8 mouse cellular contexts compared by ENCODE assay signal in the genomic region with DNA sequence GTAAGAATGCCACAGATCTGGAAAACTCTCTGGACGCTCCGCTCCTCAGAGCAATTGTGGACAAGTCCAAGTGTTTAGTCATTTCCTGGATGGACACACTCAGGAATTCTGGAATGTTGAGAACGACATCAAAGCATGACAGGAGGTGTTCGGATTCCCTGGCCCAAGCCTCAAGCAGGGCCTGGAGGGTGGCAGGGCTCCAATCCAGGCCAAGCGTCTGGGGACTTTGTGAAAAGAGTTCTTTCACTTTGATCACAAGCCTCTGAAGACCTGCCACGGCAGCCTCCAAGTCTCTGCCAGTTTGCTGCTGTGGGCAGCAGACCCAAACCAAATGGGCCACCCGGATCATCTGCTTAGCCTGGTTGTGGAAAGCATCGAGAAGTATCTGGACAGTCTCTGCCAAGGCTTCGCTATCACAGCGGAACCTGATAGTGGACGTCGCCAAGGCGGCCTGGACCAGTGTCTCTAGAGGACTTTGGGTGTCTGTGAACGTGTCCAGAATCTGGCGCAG. TPM values are rescaled to one million over a fixed set of nuclear protein-coding genes. Genes with fewer than 3 reads are reported as not detected.
A peak's percentile ranks its signal among the peaks of the same experiment; 100 is the strongest.
DNase-seq lines count a peak whose midpoint lies in the region; ATAC-seq and TF ChIP-seq lines count a peak whose summit lies in the region.

No protein-coding gene starts in this region.

- no peak overlapping the region for H3K27ac ChIP-seq in heart, embryonic 14.5 days (replicated peaks in 1 of 2; ENCODE audit: control insufficient read depth in 1 of 2, insufficient read depth in 1 of 2, low read depth in 2 of 2, low read length in 2 of 2)
- no peak overlapping the region for H3K27ac ChIP-seq in liver, embryonic 15.5 days (replicated peaks)
- no peak overlapping the region for H3K27ac ChIP-seq in stomach, postnatal 0 days (replicated peaks)

- peak overlapping the region; percentile 65 for H3K9ac ChIP-seq in heart, embryonic 14.5 days (ENCODE audit: low read length)
- H3K9ac ChIP-seq in liver, embryonic 15.5 days = no peak overlapping the region
- peak overlapping the region; percentile 47 for H3K9ac ChIP-seq in stomach, postnatal 0 days (ENCODE audit: low read length)

- ATAC-seq in heart, embryonic 14.5 days (ENCODE audit: insufficient number of reproducible peaks, insufficient read depth, low FRiP score, low read depth) = no peak
- ATAC-seq in liver, embryonic 15.5 days (ENCODE audit: insufficient read depth) = no peak
- ATAC-seq in stomach, postnatal 0 days (ENCODE audit: low FRiP score, low TSS enrichment) = no peak; the same call in 1 of the 2 replicates

- intact Hi-C loops in gastrocnemius, postnatal 36 days (cut with DNase I) = no loop called here

- no peak for TF ChIP-seq CTCF in stomach, postnatal 0 days (IDR thresholded peaks at IDR 0.05; ENCODE audit: low read depth)

- peaks cover 57% of the 10 kb centered on the region for H3K27me3 ChIP-seq in heart, embryonic 14.5 days (ENCODE audit: control insufficient read depth, insufficient read depth, low read length)
- peaks cover 75% of the 10 kb centered on the region for H3K27me3 ChIP-seq in liver, embryonic 15.5 days
- peaks cover 2% of the 10 kb centered on the region; the same call in 1 of the 2 replicates for H3K27me3 ChIP-seq in stomach, postnatal 0 days (ENCODE audit: control insufficient read depth, insufficient read depth, low read length)

- H3K4me1 ChIP-seq in heart, embryonic 14.5 days (ENCODE audit: control insufficient read depth in 2 of 2, insufficient read depth in 2 of 2, low read length in 2 of 2) = peaks cover 4 to 7% of the 10 kb centered on the region in 2 experiments; a peak in 3 of 4 replicates
- peaks cover 9% of the 10 kb centered on the region for H3K4me1 ChIP-seq in liver, embryonic 15.5 days (replicated peaks)
- peaks cover 6% of the 10 kb centered on the region; the same call in 1 of the 2 replicates for H3K4me1 ChIP-seq in stomach, postnatal 0 days (replicated peaks; ENCODE audit: control insufficient read depth, insufficient read depth)

- TF ChIP-seq EP300 in stomach, postnatal 0 days (optimal IDR thresholded peaks at IDR 0.05) = no peak

- WGBS in heart, embryonic 14.5 days = 8% methylated on average over 15 of the region's 15 CpGs
- WGBS in liver, embryonic 15.5 days (ENCODE audit: insufficient replicate concordance) = 28% methylated on average over 15 of the region's 15 CpGs
- WGBS in stomach, postnatal 0 days = 26% methylated on average over 15 of the region's 15 CpGs

- H3K9me3 ChIP-seq in heart, embryonic 14.5 days (ENCODE audit: control insufficient read depth, low read length) = no peaks in the 10 kb centered on the region
- H3K9me3 ChIP-seq in liver, embryonic 15.5 days (replicated peaks) = no peaks in the 10 kb centered on the region
- no peaks in the 10 kb centered on the region for H3K9me3 ChIP-seq in stomach, postnatal 0 days (ENCODE audit: control insufficient read depth, low read length)

- peak; percentile 12 for DNase-seq in cerebellum, adult 11 months
- no peak for DNase-seq in cerebellum, postnatal 36 days
- peak; percentile 14 for DNase-seq in ovary, postnatal 36 days (ENCODE audit: low spot score)
- no peak for DNase-seq in ovary, adult 18-20 months (ENCODE audit: low spot score)
- no peak for DNase-seq in stomach, postnatal 0 days (ENCODE audit: low spot score)
- no peak for DNase-seq in gastrocnemius, postnatal 36 days

- H3K36me3 ChIP-seq in heart, embryonic 14.5 days (ENCODE audit: control insufficient read depth, insufficient read depth, low read length) = no peaks in the 10 kb centered on the region
- H3K36me3 ChIP-seq in liver, embryonic 15.5 days (replicated peaks) = no peaks in the 10 kb centered on the region
- no peaks in the 10 kb centered on the region for H3K36me3 ChIP-seq in stomach, postnatal 0 days (ENCODE audit: control insufficient read depth, insufficient read depth, low read length)

- peak overlapping the region; percentile 45 to 49 for H3K4me3 ChIP-seq in heart, embryonic 14.5 days (ENCODE audit: control insufficient read depth in 1 of 2, insufficient read depth in 1 of 2, low read depth in 1 of 2, low read length in 2 of 2)
- 0 out of 2 replicates have a peak overlapping the region, but pooled peaks have one; percentile 12 for H3K4me3 ChIP-seq in liver, embryonic 15.5 days (replicated peaks)
- H3K4me3 ChIP-seq in stomach, postnatal 0 days (ENCODE audit: low read depth, low read length) = peak overlapping the region; percentile 42

- H3K4me2 ChIP-seq in heart, embryonic 14.5 days (ENCODE audit: low read length) = peak overlapping the region; percentile 98
- peak overlapping the region; percentile 54 for H3K4me2 ChIP-seq in liver, embryonic 15.5 days
- H3K4me2 ChIP-seq in stomach, postnatal 0 days (replicated peaks; ENCODE audit: low read depth) = peak overlapping the region; percentile 80

RNA-seq across cellular contexts. Expression of gene Vinac1, which starts 9.5 kb away (rescaled TPM):
- polyA plus RNA-seq in heart, embryonic 14.5 days (2014; fragmentation: Nextera tagmentation; extraction: Ambion mirVana) = 0.05 and 0.09 TPM in 2 replicates
- not detected in 2 replicates for polyA plus RNA-seq in liver, embryonic 15.5 days (2015; fragmentation: Nextera tagmentation; extraction: Ambion mirVana)
- 0.16 and 0.22 TPM in 2 replicates for polyA plus RNA-seq in stomach, postnatal 0 days (2015; fragmentation: Nextera tagmentation; extraction: Ambion mirVana)
- not detected for total RNA-seq in gastrocnemius, postnatal 36 days (2021)

RNA-seq across cellular contexts. Expression of gene Ttl, which starts 27.3 kb away (rescaled TPM):
- polyA plus RNA-seq in heart, embryonic 14.5 days (2014; fragmentation: Nextera tagmentation; extraction: Ambion mirVana) = 9.2 and 10.7 TPM in 2 replicates
- 1.6 and 1.8 TPM in 2 replicates for polyA plus RNA-seq in liver, embryonic 15.5 days (2015; fragmentation: Nextera tagmentation; extraction: Ambion mirVana)
- polyA plus RNA-seq in stomach, postnatal 0 days (2015; fragmentation: Nextera tagmentation; extraction: Ambion mirVana) = 6.8 and 7.1 TPM in 2 replicates
- total RNA-seq in gastrocnemius, postnatal 36 days (2021) = 1 to 10 TPM; 5.6 to 6.5 TPM

Comparison
In these comparisons a context has a peak if more than half of its experiments do, and no peak if none do; other contexts are left out.
1. DNase-seq: peak in cerebellum, adult 11 months (single experiment) and ovary, postnatal 36 days (single experiment); none in cerebellum, postnatal 36 days (0 of 2), ovary, adult 18-20 months (single experiment), stomach, postnatal 0 days (single experiment) and gastrocnemius, postnatal 36 days (0 of 2).
2. Peak in every context shown above with its lines, with median percentiles within 50 percentile points of each other: H3K4me2 ChIP-seq and H3K4me3 ChIP-seq.